Mouse (Mus musculus): ENCODE results near the gene Abcg4.

- TF ChIP-seq CTCF (conservative IDR thresholded peaks at IDR 0.05 in 1 of 2, IDR thresholded peaks at IDR 0.05 in 1 of 2; ENCODE audit: low read depth in 2 of 2, low read length in 2 of 2), result no peak
- no peak for TF ChIP-seq POLR2A (IDR thresholded peaks at IDR 0.05; ENCODE audit: low read depth, low read length)
- TF ChIP-seq USF1 (IDR thresholded peaks at IDR 0.05; ENCODE audit: low read depth, low read length), result no peak
- no peak for TF ChIP-seq HCFC1 (IDR thresholded peaks at IDR 0.05; ENCODE audit: low read depth, low read length)
- no peak for TF ChIP-seq TBP (conservative IDR thresholded peaks at IDR 0.05; ENCODE audit: low read depth, low read length)
- TF ChIP-seq UBTF (IDR thresholded peaks at IDR 0.05; ENCODE audit: low read depth, low read length), result no peak
- TF ChIP-seq JUN (IDR thresholded peaks at IDR 0.05; ENCODE audit: insufficient read depth, low read depth, low read length), result no peak
Measured at GRCm38 (mm10) chr9:44261388-44261787, 27.0 kb downstream of the Abcg4 start.

Data from CH12.LX (cell line).